Mouse (Mus musculus): ENCODE data around the gene Ssh3.

DNA sequence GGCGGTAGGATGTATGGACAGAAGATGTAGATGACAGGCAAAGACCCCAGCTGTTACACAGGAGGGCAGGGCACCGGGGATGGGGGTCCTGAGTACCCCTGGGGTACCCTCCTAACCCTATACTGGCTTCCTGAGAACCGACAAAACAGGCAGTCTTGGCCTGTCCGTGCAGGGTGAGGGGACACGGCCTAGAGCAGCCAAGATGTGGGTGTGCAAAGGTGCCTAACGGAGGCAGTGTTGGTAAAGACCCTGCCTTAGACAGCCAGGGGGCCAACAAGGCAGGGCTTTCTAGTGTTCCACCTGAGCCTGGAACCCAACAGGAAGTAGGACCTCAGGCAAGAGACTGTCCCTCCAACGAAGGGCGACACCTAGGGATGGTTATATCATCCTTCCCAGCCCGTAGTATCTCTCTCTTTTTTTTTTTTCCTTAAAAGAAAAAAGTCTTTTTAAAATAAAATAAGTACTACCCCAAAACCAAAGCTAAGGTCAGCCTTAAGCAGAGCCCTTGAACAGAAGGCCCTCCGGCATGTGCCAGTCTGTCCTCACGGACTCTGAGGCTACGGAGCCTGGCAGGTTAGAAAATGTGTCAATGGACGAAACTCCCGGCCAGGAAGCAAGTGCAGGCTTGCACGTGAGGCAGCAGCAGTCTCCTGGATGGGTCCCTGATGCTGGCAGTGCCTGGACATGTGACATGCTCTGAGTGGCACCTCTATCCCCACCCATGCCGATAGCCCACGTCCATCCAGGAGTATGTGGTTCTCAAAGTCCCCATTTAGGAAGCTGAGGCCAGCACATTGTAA is 29.5 kb upstream of the Ssh3 start:
- TF ChIP-seq POLR2AphosphoS2 (IDR thresholded peaks at IDR 0.05; ENCODE audit: insufficient read length, low read depth) = no peak
- no peak for TF ChIP-seq TCF12 (IDR thresholded peaks at IDR 0.05; ENCODE audit: insufficient read depth, poor library complexity, severe bottlenecking)

All from myocyte (in vitro differentiated cells).